Mouse (Mus musculus) spleen, postnatal 36 days (tissue): ENCODE measurements at regions not wholly inside any gene's neighbourhood (a gene's known extent, or its start where the extent isn't known, plus 50 kb on each side); places are given as distances from the start of the nearest gene placed in this dataset.

Experiments used
- DNase-seq, 2 experiments: peaks; one replicate each; pipeline ENCODE4 v3.0.0; 2022; ENCODE audit warnings: low spot score in 2 of 2, mixed read lengths in 1 of 2

DNA sequence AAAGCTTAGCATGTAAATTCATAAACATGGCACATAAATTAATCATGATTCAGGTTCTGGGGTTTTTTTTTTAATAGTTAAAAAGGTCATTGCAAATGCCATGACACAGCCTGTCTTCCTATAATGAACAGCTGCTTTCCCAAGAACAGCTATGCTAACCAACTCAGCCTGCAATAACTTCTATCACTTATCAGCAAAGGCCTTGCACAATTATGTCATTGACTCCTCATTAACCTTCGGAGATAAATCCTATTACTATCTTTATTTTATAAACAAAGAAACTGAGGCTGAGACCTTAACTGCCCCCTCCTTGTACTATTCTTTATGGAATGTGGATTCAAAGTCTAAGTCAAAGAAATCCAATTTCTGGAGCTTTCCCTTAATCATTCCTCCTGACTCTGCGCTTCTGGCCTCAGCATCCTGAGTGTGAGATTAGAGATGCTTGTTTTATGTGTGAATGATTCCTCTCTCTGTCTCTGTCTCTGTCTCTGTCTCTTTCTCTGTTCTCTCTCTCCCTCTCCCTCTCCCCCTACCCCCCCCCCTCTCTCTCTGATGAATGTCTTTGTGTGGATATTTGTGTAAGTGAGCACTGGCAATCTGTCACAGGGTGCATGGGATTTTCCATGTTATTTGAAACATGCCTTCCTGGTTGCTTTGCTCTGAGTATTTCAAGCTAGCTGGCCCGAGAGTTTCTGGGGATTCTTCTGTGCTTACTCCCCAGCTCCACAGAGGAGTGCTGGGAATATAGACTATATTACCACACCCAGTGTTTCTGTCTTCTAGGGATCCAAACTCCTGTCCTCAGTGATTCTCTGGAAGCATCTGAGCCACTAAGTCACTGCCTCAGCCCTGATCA lies 243.1 kb upstream of the Il12b start:
- DNase-seq = no peak

DNA sequence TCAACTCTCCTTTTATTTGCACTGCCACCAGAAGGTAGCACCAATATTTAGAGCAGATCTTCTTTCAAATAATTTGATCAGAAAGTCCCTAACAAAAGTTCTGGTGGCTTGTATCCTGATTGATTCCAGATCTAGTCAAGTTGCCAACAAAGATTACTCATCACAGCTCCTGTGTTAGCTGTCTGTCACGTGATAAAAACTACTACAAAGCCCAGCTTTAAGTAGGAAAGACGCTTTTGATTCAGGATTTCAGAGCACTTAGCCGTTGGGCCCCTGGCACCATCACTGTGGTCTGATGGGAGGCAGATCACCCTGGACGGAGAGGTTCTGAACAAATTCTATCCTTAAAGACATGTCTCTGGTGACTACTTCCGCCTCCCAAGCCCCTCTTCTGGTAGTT lies 241.6 kb upstream of the Il12b start:
- no peak for DNase-seq

DNA sequence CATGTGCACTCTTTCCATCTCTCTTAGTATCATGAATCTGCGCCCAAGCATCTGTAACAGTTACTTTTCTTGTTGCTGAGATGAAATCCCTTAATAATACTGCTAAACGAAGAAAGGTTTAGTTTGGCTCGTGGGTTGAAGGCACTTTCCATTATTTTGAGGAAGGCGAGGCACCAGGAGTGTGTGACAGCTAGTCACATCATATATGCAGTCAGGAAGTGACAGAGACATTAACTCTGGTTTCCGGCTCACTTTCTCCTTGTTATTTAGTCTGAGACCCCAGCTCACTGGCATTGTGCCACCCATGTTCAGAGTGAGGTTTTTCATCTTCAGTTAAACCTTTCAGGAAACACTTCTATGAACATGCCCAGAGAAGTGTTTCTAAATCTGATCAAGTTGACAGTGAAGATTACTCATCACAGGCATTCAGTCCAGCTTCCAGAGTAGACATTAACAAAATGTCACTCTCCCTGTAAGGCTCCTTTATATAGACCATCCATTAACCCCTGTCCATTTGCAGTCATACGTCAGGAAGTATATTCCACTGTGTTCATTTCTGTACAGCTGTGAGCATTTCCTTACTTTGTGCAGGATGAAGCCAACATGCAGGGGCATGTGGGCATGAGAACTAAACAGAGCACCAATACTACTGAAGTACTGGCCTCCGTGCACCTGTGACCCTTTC lies 238.0 kb upstream of the Il12b start:
- DNase-seq = no peak

DNA sequence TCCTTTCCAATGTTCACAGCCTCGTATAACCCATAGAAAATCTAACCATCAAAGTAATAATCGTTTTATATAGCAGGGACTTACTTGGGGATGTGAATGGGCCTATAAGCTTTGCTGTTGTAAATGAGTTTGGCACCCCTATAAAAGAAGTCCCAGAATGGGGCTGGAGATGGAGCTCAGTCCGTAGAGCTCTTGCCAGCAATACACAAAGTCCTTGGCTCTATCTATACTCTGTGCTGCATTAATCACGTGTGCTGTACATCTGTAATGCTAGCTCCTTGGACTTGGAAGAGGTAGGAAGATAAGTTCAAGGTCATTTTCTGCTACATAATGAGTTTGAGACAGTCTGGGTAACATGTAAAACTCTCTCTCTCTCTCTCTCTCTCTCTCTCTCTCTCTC lies 236.8 kb upstream of the Il12b start:
- no peak for DNase-seq

DNA sequence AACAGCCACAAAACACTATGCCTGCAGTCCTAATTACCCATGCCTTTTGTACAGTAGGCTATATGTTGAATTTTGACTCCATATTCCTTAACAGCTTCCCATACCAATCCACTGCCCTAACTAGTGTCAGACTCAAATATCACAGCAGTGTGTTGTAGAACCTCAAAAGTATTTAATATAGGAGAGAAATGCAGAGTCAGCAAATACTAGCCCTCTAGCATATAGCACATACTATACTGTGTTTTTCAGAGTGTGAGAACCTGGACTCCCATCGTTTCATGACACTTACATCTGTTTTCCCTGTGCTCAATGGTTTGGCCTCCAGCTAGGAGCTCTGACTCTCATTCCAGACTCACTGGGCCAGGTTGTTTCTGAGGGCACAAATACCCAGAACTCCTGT lies 236.1 kb upstream of the Il12b start:
- no peak for DNase-seq

DNA sequence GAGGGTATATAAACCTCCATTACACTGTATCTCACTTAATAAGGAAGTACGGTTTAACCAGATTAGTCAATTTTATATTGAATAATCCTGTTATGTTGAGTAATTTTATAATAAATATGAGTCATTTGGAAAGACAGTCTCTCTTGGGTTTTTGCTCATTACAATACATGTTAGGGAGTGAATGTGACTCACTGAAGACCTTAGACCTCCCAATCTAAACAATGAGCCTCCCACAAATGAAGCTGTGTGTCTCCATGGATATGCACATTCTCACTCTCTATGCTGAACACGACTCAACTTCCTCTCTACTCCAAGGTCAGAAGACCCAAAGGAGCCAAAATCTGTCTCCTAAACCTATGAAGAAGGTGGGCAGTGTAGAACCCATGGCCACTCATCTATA lies 235.7 kb upstream of the Il12b start:
- DNase-seq = no peak

DNA sequence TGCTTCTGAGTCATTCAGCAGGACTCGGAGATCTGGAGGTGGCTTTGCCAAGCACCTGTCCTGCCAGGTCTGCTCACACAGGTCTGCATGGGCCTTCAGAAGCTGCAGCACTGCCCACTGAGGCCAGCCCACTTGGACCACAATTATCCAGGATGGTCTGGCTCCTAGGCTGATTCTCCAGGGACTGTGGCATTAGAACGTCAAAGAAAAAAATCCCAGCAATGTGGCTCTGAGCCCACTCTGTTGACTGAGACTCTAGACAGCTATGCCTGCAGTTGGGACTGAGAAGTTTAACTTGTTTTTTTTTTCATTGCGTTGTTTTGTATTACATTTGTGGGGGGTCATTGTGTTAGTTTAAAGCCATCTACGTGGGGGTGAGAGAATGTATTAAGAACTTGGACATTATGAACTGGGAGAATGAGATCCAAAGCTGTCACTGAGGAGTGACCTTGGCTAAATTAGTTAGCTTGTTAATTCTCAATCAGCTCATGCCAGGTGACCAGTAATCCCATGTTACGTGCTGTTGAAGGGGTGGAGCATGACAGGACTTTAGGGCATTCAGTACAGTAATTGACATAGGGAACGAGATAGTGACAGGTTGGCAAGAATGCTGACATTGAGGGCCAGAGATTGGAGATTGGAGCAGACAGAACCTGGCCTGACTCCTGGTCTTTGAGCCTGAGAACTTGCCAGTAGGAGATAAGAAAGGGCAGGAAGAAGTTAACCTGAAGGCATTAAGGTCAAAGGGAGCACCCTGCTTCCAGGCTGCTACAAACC lies 232.0 kb upstream of the Il12b start:
- no peak for DNase-seq

DNA sequence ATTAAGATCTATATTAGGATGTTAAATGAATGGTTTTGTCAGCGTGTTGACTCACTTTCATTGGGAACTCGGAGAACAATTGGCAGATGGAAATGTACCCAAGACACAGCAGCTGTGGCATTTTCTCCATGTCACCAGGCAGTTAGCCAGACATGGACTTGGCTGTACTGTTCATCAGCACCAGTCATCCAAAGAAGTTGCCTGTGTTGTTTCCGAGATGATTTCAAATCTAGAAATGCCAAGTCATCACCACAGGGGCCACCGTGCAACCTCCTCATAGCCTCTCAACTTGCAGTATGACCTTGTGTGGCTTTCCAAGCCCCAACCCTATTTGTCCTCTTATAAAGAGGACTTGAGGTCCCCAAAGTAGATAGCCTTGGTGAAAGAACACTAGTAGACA lies 227.4 kb upstream of the Il12b start:
- DNase-seq = no peak

DNA sequence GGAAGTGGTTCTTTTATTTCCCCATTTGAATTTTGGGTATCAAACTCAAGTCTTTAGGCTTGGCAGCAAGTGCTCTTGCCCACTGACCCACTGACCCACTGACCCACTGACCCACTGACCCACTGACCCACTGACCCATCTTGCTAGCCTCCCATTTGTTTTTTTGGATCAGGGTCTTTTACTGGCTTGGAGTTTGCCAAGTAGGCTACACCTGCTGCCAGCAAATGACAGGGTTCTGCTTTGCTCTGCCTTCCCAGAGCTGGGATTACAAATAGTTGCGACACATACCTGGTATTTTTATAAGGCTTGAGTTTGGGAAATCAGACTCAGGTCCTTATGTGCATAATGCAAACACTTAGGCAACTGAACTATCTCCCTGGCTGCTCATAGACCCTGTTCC lies 226.7 kb upstream of the Il12b start:
- no peak for DNase-seq

DNA sequence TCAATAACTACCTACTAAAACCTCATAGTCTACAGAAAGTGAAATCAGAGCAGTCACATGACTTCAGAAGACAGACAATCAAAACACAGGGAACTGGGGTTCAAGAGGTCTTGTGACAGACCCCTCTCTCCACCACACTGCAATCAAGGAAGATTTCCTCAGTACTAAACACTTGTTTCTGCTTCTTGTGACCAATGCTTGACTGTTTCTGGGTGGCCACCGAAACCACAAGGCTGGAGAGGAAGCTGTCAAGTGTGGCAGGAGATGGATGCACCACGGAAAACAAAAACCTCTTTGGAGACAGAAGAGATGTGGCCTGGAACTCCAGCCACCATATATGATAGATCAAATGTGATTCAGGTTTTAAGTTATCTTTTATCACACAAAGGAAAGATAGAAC lies 225.3 kb upstream of the Il12b start:
- no peak for DNase-seq

DNA sequence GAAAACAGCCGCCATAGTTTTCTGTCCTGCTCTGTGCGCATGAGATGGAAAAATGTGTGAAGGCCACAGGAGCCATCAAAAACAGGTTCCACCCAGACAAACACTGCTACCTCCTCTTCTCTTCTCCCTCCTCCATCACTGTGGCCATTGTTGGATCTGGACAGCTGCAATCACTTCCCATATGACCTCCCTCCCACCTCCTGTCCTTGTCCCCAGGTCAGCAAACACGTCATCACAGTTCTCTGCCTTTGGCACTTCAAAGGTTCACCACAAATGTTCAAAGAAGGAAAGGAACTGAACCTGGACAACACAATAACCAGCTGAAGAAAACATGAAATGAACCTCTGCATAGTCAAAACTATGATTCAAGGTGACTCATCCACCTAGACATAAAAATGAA lies 220.2 kb upstream of the Il12b start:
- no peak for DNase-seq

DNA sequence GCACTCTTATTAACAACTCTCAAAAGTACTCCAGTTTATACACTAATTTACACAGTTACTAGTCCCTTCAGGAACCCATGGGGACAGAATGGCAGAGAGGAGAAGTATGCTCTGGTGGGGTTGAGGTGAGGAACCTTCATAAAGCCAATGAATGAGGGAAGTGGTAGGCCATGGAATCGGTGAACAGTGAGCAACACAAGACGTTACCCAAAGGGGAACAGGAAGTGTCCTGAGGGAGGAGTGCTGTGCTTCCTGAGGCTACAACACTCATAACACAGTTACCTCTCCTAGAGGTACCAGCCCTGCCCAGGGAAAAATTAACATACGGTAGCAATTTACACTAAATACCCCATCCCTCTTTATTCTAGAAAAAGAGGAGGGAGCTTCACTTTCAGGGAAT lies 216.0 kb upstream of the Il12b start:
- DNase-seq = no peak

DNA sequence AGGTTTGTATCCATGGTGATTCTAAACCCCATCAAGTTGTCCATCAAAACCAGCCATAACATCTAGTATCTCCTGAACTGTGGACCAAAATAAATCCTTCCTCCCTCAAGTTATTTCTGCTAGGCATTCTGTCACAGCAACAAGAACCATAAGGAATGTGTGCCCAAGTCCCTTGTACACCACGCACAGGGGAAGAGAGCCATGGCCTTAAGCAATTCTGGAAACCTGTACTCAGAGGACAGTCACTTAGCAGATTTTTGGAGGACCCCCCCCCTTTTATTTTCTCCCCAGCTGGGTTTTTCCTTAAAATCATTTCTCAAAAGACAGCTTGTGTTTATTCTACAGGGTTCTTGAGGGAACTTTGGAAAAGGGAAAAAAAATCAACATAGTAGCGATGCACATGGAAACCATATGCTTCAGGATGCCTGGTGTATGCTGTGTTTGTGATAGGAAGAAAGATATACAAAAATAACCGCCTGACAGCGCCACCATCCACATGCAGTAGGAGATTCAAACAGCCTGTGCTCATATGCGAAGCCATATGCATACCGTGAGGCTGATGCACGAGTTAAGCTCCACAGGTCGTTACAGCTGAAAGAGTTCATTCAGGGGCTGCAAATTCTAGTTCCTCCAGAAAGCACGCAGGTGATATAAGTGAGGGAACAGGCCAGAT lies 214.5 kb upstream of the Il12b start:
- no peak for DNase-seq

DNA sequence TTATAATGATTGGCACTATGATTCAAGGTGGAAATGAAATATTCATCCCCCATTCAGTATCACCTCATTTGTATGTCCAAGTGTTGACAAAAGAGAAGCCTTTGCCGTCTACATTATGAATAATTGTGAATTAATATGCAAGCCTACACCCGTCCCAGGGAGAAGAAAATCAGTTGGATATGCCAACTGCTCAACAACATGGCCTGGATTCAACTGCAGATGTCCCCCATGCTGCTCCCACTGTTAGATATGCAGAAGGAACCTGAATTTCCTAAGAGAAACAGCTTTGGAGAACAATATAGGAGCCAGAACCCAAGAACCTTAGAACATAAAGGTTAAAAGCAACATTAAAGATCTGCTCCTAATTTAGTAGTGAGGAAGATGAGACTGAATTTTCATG lies 211.7 kb upstream of the Il12b start:
- DNase-seq = no peak

DNA sequence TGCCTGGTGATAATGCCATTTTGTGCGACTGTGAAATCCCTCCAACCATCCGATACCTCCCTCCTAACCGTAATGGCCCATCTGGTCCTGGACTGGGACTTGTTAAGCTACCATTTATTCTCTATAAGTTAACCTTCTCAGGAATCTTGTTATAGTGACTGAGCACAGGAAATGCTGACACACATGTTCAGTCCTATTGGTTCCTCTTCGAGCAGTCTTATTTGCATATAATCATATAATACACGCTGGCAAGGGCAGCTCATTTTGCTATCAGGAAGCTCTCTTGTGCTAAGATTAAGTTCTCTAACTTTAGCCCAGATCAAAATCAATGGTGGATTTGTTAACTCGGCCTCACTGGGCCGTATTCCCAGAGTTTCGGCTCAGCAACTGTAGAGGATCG lies 206.1 kb upstream of the Il12b start:
- no peak for DNase-seq

DNA sequence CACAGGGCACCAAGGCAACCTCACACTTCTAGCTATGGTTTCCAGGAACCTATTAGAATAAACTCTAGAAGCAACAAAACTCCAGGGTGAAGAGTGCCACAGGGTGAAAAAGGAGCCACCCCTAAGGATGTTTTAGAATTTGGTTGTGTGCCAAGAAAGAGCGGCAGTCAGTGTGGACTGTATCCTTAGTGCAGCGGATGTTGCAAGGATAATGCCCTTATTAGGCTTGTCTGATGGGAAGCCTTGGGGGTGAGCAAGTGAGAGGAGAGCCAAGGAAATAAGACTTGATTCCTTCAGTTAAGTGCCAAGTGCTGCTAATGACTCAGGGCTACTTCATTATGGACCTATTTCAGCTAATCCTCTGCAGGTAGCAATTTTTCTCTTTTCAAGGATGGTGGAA lies 197.1 kb upstream of the Il12b start:
- no peak for DNase-seq

DNA sequence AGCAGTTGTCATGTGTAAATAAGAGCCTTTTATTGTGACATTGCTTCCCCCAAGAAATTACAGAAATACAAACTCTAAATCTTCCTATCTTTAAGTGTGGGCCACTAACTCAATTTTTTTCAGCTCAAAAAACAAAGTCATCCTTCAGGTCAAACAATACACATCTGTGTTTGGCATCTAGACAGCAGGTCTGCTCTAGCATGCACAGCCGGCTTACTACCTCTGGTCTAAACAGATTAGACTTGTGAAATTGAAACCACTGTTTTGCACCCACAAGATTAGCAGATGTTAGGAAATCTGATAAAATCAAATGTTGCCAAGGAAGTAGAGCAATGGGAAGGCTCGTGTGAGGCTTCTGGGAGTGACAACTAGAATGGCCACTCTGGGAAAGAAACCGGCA lies 195.5 kb upstream of the Il12b start:
- no peak for DNase-seq

DNA sequence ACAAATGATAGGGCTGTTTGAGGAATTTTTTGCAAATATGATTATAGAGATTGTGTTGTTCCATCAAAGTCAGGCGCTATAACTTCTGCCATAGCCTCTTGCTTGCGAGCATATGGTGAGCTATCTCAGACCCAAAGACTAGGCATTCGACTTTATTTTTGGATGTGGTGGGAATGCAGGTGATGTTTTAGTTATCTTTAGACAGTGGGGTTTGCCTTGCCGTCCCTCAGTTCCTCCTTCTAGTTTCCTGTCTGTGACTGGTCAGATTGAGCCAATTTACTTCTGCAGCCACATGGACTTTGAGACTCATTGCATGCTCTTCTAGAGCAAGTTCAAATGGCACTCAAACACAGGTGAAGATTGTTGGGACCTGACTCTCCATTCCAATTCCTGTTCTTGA lies 193.0 kb upstream of the Il12b start:
- no peak for DNase-seq

DNA sequence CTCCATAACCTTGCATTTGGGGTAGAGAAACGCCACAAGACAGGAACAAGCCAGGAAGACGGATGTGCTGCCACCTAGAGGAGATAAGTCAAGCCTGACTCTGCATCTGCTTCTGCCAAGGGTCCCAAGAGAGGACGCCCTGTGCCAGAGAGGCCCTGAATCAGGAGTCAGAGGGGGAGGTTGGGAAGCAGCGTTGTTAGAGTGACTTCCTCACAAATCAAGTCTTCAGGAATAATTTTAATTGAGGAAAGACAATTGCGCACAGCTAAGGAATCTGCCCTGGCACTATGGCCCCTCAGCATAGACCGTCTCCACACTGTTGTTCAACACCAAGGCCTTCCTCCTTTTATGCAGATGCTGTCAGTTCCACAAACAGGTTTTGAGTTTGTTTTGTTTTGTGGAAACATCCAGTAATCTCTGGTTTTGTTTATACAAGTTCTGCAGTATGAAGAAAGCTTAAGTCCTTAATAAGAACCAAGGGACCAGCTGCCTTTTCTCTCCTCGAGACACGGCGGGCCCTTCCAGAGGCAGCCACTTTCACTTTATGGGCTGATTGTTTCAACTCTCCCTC lies 187.9 kb upstream of the Il12b start:
- peak; percentile 1 to 7 for DNase-seq

DNA sequence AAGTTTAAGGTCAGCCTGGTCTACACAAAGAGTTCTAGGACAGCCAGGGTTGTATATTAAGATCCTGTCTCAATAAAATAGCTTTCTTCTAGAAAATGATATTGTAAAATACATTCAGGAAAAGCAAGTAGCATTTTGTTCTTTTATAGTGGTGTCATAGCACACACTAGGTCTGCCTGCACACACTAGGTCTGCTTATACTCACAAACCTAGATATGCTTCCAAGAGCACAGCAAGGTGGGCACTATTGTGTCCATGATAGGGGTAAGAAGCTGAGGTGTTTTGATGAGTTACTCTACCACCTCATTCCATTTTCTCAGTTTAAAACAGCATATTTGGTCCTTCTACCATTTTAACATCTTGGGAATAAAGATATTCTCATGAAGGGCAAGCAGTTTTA lies 185.8 kb upstream of the Il12b start:
- no peak for DNase-seq

DNA sequence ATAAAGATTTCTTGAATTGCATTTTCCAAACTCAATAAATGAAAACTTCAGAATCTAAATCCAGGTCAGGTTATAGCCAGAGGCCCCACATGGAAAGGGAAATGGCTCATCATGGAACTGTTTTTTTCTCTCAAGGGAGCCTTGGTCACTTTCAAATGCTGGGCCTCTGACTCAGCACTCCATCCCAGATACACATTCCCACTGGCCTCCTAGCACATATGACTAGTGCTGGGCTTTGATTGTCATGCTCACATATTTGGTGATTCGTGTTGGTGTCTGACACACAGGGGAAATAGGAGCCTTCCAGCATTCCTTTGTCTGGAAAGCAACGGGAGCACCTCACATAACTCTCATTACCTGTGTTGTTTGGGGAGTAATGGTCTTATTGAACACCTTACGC lies 183.5 kb upstream of the Il12b start:
- no peak for DNase-seq

DNA sequence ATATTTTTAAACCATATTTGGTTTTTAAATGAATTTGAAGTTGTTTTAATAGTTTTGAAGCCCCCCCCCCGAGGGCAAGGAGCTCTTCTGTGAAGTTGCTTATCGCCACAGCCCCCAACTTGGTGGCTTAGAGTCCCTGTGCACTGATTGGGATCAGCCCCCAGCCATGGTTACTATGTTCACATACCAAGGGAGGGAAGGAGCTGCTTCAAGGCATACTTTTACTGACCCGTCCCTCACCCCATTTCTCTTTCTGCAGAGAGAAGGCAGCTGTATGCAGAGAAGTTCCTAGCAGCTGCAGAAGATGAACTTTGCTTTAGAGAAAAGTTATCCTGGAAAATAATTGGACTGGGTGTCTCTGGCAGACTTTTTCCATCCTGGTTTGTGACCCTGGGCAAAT lies 179.9 kb upstream of the Il12b start:
- no peak for DNase-seq
